Mouse (Mus musculus): ENCODE measurements at regions not wholly inside any gene's neighbourhood (a gene's known extent, or its start where the extent isn't known, plus 50 kb on each side); places are given as distances from the start of the nearest gene placed in this dataset.

- Histone ChIP-seq H3K27ac (no peak overlapping the region), H3K4me3 (no peak overlapping the region)
- intact Hi-C loops (cut with DNase I): no loop called here
- TF ChIP-seq CTCF (IDR thresholded peaks at IDR 0.05): no peak
- no peak for DNase-seq (ENCODE audit: extremely low spot score in 1 of 2, low spot score in 2 of 2)
These were observed 85.6 kb downstream of the Fgf18 start for GRCm38 (mm10) chr11:33061570-33061969.

- H3K4me3 ChIP-seq: no peak overlapping the region
- no peak for DNase-seq (ENCODE audit: extremely low spot score in 1 of 2, low spot score in 2 of 2)
- intact Hi-C loops (cut with DNase I): no loop called here
- no peak overlapping the region for H3K27ac ChIP-seq
- TF ChIP-seq CTCF (IDR thresholded peaks at IDR 0.05): no peak
These were observed 86.8 kb downstream of the Fgf18 start for GRCm38 (mm10) chr11:33060352-33060751.

DNA sequence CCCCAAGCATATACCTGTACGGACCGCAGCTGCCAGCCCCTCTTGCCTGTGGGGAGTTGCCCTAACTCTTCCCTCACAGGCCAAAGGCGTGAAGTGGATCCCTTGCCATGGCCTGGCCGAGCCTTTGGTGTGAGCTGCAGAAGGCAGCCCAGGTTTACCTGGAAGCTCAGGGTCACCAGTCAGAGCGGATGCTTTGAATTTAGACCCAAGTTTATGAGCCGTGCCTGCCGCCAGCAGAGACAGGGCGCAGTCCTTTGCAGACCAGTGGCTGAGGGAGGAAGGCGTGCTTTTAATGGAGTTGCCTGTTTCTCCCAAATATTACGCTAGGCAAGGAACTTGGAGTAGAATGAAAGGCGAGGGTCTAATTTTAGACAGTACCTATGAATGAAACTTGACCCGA is 97.0 kb downstream of the Fgf18 start:
- intact Hi-C loops (cut with DNase I): no loop called here
- no peak for TF ChIP-seq CTCF (IDR thresholded peaks at IDR 0.05)
- Histone ChIP-seq H3K4me3 (no peak overlapping the region), H3K27ac (no peak overlapping the region)
- DNase-seq (ENCODE audit: extremely low spot score in 1 of 2, low spot score in 2 of 2): no peak

GRCm38 (mm10) chr11:33039854-33040792 is 107.1 kb downstream of the Fgf18 start:
- no peak for TF ChIP-seq CTCF (IDR thresholded peaks at IDR 0.05)
- H3K4me3 ChIP-seq: no peak overlapping the region
- intact Hi-C loops (cut with DNase I): no loop called here
- H3K27ac ChIP-seq: no peak overlapping the region
- no peak for DNase-seq (ENCODE audit: extremely low spot score in 1 of 2, low spot score in 2 of 2)

GRCm38 (mm10) chr11:33036367-33036766 is 110.8 kb downstream of the Fgf18 start:
- H3K4me3 ChIP-seq: no peak overlapping the region
- no peak overlapping the region for H3K27ac ChIP-seq
- no peak for TF ChIP-seq CTCF (IDR thresholded peaks at IDR 0.05)
- intact Hi-C loops (cut with DNase I): no loop called here
- no peak for DNase-seq (ENCODE audit: extremely low spot score in 1 of 2, low spot score in 2 of 2)

DNA sequence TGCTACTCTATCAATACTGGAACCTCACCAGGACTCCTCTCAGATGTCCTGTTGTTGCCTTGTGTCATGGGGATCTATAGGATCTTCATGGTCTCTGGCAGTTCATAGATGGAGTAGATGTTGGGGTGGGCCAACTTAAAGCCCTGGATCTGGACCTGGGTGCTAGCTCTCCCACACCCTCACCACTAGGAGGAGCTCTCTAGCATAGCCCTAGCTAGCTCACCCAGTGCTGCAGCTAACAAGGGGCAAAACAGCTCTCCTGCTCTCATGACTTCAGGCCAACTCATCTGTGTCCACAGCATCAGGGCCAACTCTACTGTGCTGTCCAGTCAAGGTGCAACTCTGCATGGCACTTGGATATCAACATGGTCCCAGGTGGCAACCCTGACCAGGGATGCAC is 118.3 kb downstream of the Fgf18 start:
- no peak overlapping the region for H3K4me3 ChIP-seq
- TF ChIP-seq CTCF (IDR thresholded peaks at IDR 0.05): peak; percentile 55
- no peak for DNase-seq (ENCODE audit: extremely low spot score in 1 of 2, low spot score in 2 of 2)
- H3K27ac ChIP-seq: no peak overlapping the region
- intact Hi-C loops (cut with DNase I): loop anchor here (2.0 to 5.0 kb wide), 2 partner anchors 68 to 118 kb away; partner anchors contain the start of gene Fgf18

DNA sequence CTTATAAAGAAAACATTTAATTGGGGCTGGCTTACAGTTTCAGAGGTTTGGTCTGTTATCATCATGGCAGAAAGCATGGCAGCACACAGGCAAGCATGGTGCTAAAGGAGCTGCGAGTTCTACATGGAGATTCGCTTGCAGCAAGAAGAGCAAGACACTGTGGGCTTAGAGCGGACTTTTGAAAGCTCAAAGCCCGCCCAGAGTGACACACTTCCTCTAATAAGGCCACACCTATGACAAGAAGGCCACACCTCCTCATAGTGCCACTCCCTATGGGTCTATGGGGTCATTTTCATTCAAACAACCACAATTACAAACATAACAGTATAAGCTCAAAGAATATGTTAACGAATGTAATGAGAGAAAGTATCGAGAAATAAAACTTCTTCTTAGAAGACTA is 120.1 kb downstream of the Fgf18 start:
- no peak overlapping the region for H3K4me3 ChIP-seq

GRCm38 (mm10) chr11:33013229-33014185 is 133.7 kb downstream of the Fgf18 start:
- intact Hi-C loops (cut with DNase I): no loop called here
- TF ChIP-seq CTCF (IDR thresholded peaks at IDR 0.05): no peak
- no peak overlapping the region for H3K27ac ChIP-seq

More for the DNA sequence above, 120.1 kb downstream of the Fgf18 start:
- TF ChIP-seq CTCF (IDR thresholded peaks at IDR 0.05): no peak
- intact Hi-C loops (cut with DNase I): loop anchor here (5.0 kb wide), 1 partner anchor 70 kb away; no protein-coding TSS in a partner anchor
- DNase-seq (ENCODE audit: extremely low spot score in 1 of 2, low spot score in 2 of 2): no peak
- no peak overlapping the region for H3K27ac ChIP-seq

GRCm38 (mm10) chr11:33012384-33013160 is 134.6 kb downstream of the Fgf18 start:
- Histone ChIP-seq H3K27ac (no peak overlapping the region), H3K4me3 (no peak overlapping the region)
- no peak for DNase-seq (ENCODE audit: extremely low spot score in 1 of 2, low spot score in 2 of 2)
- TF ChIP-seq CTCF (IDR thresholded peaks at IDR 0.05): no peak
- intact Hi-C loops (cut with DNase I): no loop called here

More at GRCm38 (mm10) chr11:33013229-33014185, 133.7 kb downstream of the Fgf18 start:
- no peak for DNase-seq (ENCODE audit: extremely low spot score in 1 of 2, low spot score in 2 of 2)
- no peak overlapping the region for H3K4me3 ChIP-seq

- Histone ChIP-seq H3K4me3 (no peak overlapping the region), H3K27ac (no peak overlapping the region)
- intact Hi-C loops (cut with DNase I): no loop called here
- DNase-seq (ENCODE audit: extremely low spot score in 1 of 2, low spot score in 2 of 2): no peak
- TF ChIP-seq CTCF (IDR thresholded peaks at IDR 0.05): no peak
These were observed 138.6 kb downstream of the Fgf18 start for GRCm38 (mm10) chr11:33008611-33009010.

DNA sequence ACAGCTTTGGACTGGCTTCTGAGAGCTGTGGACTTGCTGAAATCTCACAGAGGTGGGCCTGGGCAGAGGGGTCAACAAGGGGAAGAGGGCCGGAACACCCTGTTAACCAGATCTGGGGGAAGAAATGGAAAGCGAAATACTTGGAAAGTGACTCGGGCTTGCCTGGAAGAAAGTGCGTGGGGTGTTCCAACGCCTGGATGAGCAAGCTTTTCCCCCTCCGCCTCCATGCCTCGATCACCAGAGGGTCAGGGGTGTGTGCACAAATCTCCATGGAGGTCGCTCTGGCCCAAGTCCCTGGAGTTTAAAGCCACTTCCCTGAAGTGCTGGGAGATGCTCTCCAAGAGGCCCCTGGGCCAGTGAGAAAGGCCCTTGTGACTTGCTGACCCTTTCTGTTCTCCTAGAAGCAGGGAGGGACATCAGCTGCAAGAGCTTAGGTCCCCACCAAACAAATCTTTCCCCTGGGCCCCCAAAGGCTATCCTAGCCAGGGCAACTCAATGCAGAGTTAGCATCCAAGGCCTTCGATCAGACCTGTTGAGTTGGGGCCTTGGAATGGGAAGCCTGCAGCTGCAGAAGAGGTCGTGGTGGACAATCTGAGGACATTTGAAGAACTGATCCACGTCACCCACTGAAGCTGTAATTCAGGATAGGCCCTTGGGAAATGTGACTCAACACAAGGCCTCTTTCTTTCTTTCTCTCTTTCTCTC is 139.2 kb downstream of the Fgf18 start:
- H3K4me3 ChIP-seq: no peak overlapping the region
- TF ChIP-seq CTCF (IDR thresholded peaks at IDR 0.05): no peak
- intact Hi-C loops (cut with DNase I): no loop called here
- no peak for DNase-seq (ENCODE audit: extremely low spot score in 1 of 2, low spot score in 2 of 2)
- no peak overlapping the region for H3K27ac ChIP-seq

Data from left cerebral cortex, adult 2 months (tissue).